ENCODE assay signal across 20 mouse cellular contexts in the genomic region with DNA sequence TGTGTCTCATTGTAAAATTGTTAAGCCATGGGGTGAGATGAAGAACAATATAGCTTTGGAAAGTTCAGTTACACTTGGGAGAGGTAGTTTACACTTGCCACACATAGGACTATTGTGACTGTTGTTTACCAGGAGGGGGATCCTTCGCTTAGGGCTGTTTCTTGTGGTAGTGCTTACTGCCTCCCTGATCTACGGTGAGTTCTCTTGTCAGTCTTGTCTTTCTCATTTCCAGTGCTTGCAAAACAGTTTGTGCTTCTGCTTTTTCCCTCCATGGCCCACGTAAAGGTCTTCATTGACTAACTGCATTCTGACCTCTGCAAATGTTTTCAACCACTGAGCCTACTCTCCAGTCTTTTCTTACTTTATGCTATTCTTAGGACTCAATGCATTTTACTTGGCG. TPM values are rescaled to one million over a fixed set of nuclear protein-coding genes. Genes with fewer than 3 reads are reported as not detected.
A peak's percentile ranks its signal among the peaks of the same experiment; 100 is the strongest.
DNase-seq lines count a peak whose midpoint lies in the region; ATAC-seq and TF ChIP-seq lines count a peak whose summit lies in the region.
"Had no signal": no experiment of that assay in that cellular context is flagged by ENCODE, and none has a peak within 500 bp of the region (broad histone marks: within the 10 kb centered on the region; RNA-seq: fewer than 3 reads in every experiment).

No protein-coding gene starts in this region.

- H3K36me3 ChIP-seq in liver, postnatal 0 days (replicated peaks; ENCODE audit: insufficient read depth, low read length): no peaks in the 10 kb centered on the region
- H3K36me3 ChIP-seq in midbrain, embryonic 11.5 days (ENCODE audit: control insufficient read depth, insufficient read depth, low read length): no peaks in the 10 kb centered on the region; the same call in 1 of the 2 replicates
- peaks cover 6% of the 10 kb centered on the region; the same call in 1 of the 2 replicates for H3K36me3 ChIP-seq in heart, embryonic 12.5 days

- H3K4me1 ChIP-seq in liver, postnatal 0 days (ENCODE audit: insufficient read depth): no peaks in the 10 kb centered on the region
- no peaks in the 10 kb centered on the region for H3K4me1 ChIP-seq in midbrain, embryonic 11.5 days (ENCODE audit: control insufficient read depth, insufficient read depth, low read length)
- no peaks in the 10 kb centered on the region for H3K4me1 ChIP-seq in heart, embryonic 12.5 days (replicated peaks)
- H3K4me1 ChIP-seq: embryonic facial prominence, embryonic 13.5 days; heart, embryonic 13.5 days; hindbrain, embryonic 12.5 days had no signal

- H3K27me3 ChIP-seq in liver, postnatal 0 days (ENCODE audit: insufficient read depth, low read length): no peaks in the 10 kb centered on the region
- H3K27me3 ChIP-seq in midbrain, embryonic 11.5 days (ENCODE audit: control insufficient read depth, insufficient read depth, low read length): no peaks in the 10 kb centered on the region
- no peaks in the 10 kb centered on the region for H3K27me3 ChIP-seq in heart, embryonic 12.5 days (replicated peaks)
- H3K27me3 ChIP-seq: embryonic facial prominence, embryonic 13.5 days; forebrain, embryonic 12.5 days; heart, embryonic 13.5 days; hindbrain, embryonic 12.5 days had no signal

- peak overlapping the region; percentile 65 for H3K27ac ChIP-seq in liver, postnatal 0 days (ENCODE audit: low read depth)
- H3K27ac ChIP-seq in midbrain, embryonic 11.5 days (ENCODE audit: low read depth, low read length): no peak overlapping the region
- no peak overlapping the region for H3K27ac ChIP-seq in heart, embryonic 12.5 days (ENCODE audit: poor library complexity, severe bottlenecking)
- H3K27ac ChIP-seq: embryonic facial prominence, embryonic 13.5 days; forebrain, embryonic 12.5 days; heart, adult 2 months; heart, embryonic 13.5 days; hindbrain, embryonic 12.5 days had no signal

- peak; percentile 41 for ATAC-seq in liver, postnatal 0 days
- ATAC-seq in common myeloid progenitor, adult 5-6 weeks (replicated peaks; ENCODE audit: low read depth, poor library complexity, severe bottlenecking): peak; percentile 78
- ATAC-seq in megakaryocyte, adult 5-6 weeks (ENCODE audit: poor library complexity, severe bottlenecking): peak; percentile 81
- ATAC-seq in neutrophil, adult 5-6 weeks (ENCODE audit: extremely low read depth, insufficient number of reproducible peaks, low FRiP score, poor library complexity, severe bottlenecking): peak; percentile 78
- ATAC-seq in midbrain, embryonic 11.5 days (ENCODE audit: low FRiP score): no peak
- no peak for ATAC-seq in heart, embryonic 12.5 days (ENCODE audit: insufficient number of reproducible peaks, low FRiP score)
- ATAC-seq: hindbrain, embryonic 16.5 days had no signal

- no peak overlapping the region for H3K4me3 ChIP-seq in liver, postnatal 0 days (ENCODE audit: low read depth, low read length)
- no peak overlapping the region for H3K4me3 ChIP-seq in midbrain, embryonic 11.5 days (ENCODE audit: low read depth, low read length)
- H3K4me3 ChIP-seq in heart, embryonic 12.5 days: no peak overlapping the region
- H3K4me3 ChIP-seq: embryonic facial prominence, embryonic 13.5 days; forebrain, embryonic 12.5 days; heart, adult 2 months; heart, embryonic 13.5 days; hindbrain, embryonic 12.5 days had no signal

- no peak for TF ChIP-seq CTCF in liver, postnatal 0 days (IDR thresholded peaks at IDR 0.05; ENCODE audit: low read depth)

- no peak overlapping the region for H3K4me2 ChIP-seq in liver, postnatal 0 days (ENCODE audit: low read depth, low read length)
- H3K4me2 ChIP-seq in midbrain, embryonic 11.5 days: no peak overlapping the region
- no peak overlapping the region for H3K4me2 ChIP-seq in heart, embryonic 12.5 days
- H3K4me2 ChIP-seq: embryonic facial prominence, embryonic 13.5 days; forebrain, embryonic 12.5 days; heart, embryonic 13.5 days; hindbrain, embryonic 12.5 days had no signal

- H3K9ac ChIP-seq in liver, postnatal 0 days (replicated peaks): no peak overlapping the region
- no peak overlapping the region for H3K9ac ChIP-seq in midbrain, embryonic 11.5 days (ENCODE audit: low read length)
- H3K9ac ChIP-seq in heart, embryonic 12.5 days: no peak overlapping the region
- H3K9ac ChIP-seq: embryonic facial prominence, embryonic 13.5 days; forebrain, embryonic 12.5 days; heart, embryonic 13.5 days; hindbrain, embryonic 12.5 days had no signal

- no peak for TF ChIP-seq EP300 in liver, postnatal 0 days (IDR thresholded peaks at IDR 0.05; ENCODE audit: low read depth)

- WGBS in liver, postnatal 0 days (ENCODE audit: insufficient replicate concordance): 63% methylated on average over 4 of the region's 4 CpGs
- 94% methylated on average over 4 of the region's 4 CpGs for WGBS in midbrain, embryonic 11.5 days
- WGBS in heart, embryonic 12.5 days: 91% methylated on average over 4 of the region's 4 CpGs

- H3K9me3 ChIP-seq in liver, postnatal 0 days (ENCODE audit: low read length): no peaks in the 10 kb centered on the region
- no peaks in the 10 kb centered on the region for H3K9me3 ChIP-seq in midbrain, embryonic 11.5 days (ENCODE audit: control insufficient read depth, low read length)
- no peaks in the 10 kb centered on the region for H3K9me3 ChIP-seq in heart, embryonic 12.5 days (replicated peaks)
- H3K9me3 ChIP-seq: embryonic facial prominence, embryonic 13.5 days; forebrain, embryonic 12.5 days; heart, embryonic 13.5 days; hindbrain, embryonic 12.5 days had no signal

- no peak for DNase-seq in liver, postnatal 0 days
- no peak for DNase-seq in liver
- no peak for DNase-seq in midbrain, embryonic 11.5 days (ENCODE audit: low spot score, missing footprints)
- DNase-seq: adrenal gland, adult 8-10 months; adrenal gland, postnatal 36 days; cerebellum, adult 11 months; cerebellum, adult 8-10 months; cerebellum, postnatal 14 days; gastrocnemius, postnatal 10 days; heart, adult 2 months; heart, postnatal 36 days had no signal

RNA-seq across cellular contexts. Expression of a gene that starts 2.9 kb away (rescaled TPM):
- polyA plus RNA-seq in liver, postnatal 0 days (2015; fragmentation: Nextera tagmentation; extraction: Ambion mirVana): not detected in 2 replicates
- total RNA-seq in common myeloid progenitor, adult 5-6 weeks (2017): 0.05 TPM in 1 of 2 replicates, not detected in the other
- total RNA-seq in megakaryocyte, adult 5-6 weeks (2015): not detected in 2 replicates
- under 0.01 and 0.20 TPM in 2 replicates for total RNA-seq in megakaryocyte, adult 5-6 weeks (2017)
- total RNA-seq in neutrophil, adult 5-6 weeks (2017): 0.12 and 0.35 TPM in 2 replicates
- 0.03 TPM in 1 of 2 replicates, not detected in the other for polyA plus RNA-seq in midbrain, embryonic 11.5 days (2014; fragmentation: Nextera tagmentation; extraction: Ambion mirVana)
- polyA plus RNA-seq in heart, embryonic 12.5 days (2016; fragmentation: Nextera tagmentation; extraction: Ambion mirVana): 0.04 TPM in 1 of 2 replicates, not detected in the other

Comparison
In these comparisons a context has a peak if more than half of its experiments do, and no peak if none do; other contexts are left out.
1. ATAC-seq: peak in liver, postnatal 0 days (single experiment), common myeloid progenitor, adult 5-6 weeks (single experiment), megakaryocyte, adult 5-6 weeks (single experiment) and neutrophil, adult 5-6 weeks (single experiment); none in midbrain, embryonic 11.5 days (single experiment) and heart, embryonic 12.5 days (single experiment).